Mouse (Mus musculus) left cerebral cortex, postnatal 25 days (tissue): ENCODE results near the gene Hace1. TPM values are rescaled to one million over a fixed set of nuclear protein-coding genes. Genes with fewer than 3 reads are reported as not detected.
"Not testable (repeated sequence)": the region's sequence is repeated elsewhere in the genome, so short reads cannot be mapped to it uniquely, and the experiment has no call there.

Experiments
- DNase-seq, 2 experiments: peaks; one replicate each; pipeline ENCODE4 v3.0.0; 2022; ENCODE audit warnings: low spot score in 2 of 2, mixed read lengths in 1 of 2
- intact Hi-C: fragments of 180-260 bp; cut with DNase I; formaldehyde crosslinking; loops from one replicate; pipeline ENCODE4 v1.15.1; 2025
- total RNA-seq, 2 experiments: library from RNA; stranded (reverse); gene quantifications; 2 replicates each; pipeline ENCODE4 v1.2.3; 2021

Gene Hace1
- 10 to 100 TPM; 49.8 to 51.9 TPM for total RNA-seq

DNA sequence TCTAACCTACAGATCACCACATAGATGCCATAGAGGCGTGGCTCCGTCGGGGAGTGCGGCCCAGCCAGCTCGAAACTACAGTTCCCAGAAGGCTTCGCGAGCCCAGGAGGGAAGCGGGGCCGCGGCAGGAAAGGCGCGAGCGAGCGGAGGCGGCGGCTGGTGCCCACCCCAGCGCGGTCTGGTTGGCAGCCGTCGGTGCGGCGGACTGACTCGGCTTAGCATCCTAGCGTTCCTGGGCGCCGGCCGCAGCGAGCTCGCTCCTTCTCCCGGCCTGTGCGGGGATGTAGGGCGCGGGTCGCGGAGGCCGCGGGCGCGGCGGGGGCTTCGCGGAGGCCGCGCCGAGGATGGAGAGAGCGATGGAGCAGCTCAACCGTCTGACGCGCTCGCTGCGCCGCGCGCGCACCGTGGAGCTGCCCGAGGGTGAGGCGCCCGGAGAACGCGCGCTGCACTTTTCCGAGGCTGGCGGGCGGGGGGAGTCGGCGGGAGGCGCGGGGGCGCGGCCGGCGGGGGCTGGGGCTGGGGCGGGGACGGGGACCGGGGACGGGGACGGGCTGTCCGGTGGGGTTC lies at the start of gene Hace1:
Hace1 (plus strand) TSS at position 99 of the 567 bp plus-strand sequence.
- intact Hi-C loops: no loop called here
- peak; percentile 89 to 93 for DNase-seq

DNA sequence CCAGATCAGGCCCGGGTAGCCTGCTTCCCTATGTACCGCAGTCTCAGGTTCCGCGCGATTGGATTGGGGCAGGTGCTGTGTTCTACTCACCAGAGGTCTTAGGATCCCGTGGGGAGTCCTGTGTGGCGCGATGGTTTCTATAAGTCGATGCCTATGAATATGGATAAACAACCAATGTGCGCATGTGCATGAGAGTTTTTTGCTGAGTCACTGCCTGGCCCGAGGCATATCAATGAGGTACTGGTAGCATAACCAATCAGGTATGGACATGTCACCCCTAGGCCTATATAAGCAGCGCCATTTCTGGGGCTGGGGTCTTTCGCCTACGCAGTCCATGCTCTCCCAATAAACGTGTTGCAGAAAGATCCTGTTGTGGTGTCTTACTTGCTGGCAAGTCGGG lies 40.3 kb upstream of the Hace1 start:
- DNase-seq, intact Hi-C loops: not testable (repeated sequence)

DNA sequence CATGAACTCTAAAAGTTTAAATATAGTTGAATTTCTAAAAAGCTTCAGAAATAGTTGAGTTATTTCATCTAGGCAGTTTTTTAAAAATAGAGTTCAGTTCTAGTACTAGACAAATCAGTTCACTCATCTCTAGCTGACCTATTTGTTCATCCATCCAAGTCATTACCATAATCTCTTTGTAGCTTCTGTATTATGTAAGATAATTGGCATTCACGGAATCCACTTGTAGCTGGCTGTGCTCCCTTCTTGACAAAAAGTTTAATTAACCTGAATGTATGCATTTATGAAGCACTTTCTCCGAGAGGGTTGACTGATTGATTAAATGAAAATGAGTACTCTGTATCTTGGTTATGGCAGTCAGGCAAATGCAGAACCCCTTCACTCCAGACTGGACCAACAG lies 34.9 kb upstream of the Hace1 start:
- intact Hi-C loops: no loop called here
- DNase-seq: no peak

DNA sequence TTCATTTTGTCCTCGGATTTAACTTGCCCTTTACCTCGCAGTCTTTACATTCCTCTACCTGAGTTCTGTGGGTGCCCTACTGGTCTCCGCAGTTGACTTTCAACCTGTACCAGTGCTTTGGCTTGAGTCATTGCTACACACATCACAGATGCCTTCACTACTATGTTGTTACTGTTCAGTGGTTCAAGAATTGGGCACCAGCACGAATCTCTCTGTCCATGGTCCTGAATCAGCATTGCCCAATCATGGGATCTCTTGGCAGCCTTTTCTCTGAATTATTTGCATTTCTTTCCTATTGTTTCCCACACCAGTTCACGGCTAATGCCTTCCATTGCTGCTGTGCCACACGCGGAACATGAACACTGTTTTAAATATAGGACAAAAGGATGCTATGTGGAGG lies 30.8 kb upstream of the Hace1 start:
- DNase-seq: no peak

DNA sequence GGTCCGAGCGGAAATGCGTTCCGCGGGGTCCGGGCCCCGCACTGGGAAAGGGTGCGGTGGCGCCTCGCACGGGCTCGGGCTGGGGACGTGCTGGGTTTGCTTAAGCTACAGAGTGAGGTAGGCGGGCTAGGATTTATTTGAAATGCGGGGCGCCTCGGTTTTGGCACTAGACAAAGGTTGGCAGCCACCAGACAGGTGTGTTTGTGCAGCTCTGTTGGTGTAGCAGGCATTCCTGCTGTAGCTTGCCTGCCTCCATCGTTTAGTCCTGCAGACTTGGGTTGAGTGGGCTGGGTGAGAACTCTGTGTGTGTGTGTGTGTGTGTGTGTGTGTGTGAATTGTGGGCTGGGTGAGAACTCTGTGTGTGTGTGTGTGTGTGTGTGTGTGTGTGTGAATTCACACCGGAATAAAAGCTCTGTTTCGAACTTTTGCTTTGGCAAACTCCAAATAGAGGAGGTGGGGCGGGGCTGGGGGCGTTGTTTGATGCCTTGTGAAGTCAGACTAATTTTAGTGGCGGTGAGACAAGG lies 731 bp downstream of the Hace1 start:
- intact Hi-C loops: no loop called here

More for the DNA sequence above, 30.8 kb upstream of the Hace1 start:
- intact Hi-C loops: no loop called here

DNA sequence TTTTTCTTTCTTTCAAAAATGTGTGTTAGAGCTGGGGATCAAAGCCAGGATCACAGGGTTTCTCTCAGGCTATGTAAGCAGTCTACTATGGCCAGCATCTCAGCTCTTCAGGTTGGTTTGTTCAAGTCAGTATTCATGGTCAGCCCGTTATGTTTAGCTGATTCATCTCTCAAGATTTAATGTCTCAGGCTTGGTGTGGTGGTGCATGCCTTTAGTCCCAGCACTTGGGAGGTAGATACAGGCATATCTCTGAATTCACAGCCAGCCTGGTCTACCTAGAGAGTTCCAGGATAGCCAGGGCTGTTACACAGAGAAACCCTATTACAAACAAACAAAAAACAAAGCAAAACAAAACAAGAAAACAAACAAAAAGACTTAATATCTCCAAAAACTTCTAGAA lies 5.7 kb downstream of the Hace1 start:
- DNase-seq: no peak
- intact Hi-C loops: no loop called here

More for the DNA sequence above, 731 bp downstream of the Hace1 start:
- DNase-seq: peak; percentile 56 to 82

DNA sequence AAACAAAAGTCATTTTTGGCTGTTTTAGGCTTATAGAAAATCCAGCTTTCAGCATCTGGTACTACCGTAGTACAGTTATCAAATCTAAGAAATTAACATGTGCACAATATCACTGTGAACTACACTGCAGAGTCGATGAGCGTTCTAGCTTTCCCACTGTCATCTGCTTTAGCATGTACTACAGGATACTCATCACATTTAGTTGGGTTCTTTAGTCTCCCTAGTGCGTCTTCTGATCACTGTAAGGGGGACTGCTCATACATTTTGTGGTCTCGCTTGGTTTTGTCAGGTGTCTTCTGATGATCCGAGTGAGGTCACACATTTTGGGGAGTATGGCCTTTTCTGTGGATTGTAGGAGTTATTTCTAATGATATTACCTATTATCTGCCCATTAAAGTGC lies 6.2 kb downstream of the Hace1 start:
- intact Hi-C loops: no loop called here
- no peak for DNase-seq

DNA sequence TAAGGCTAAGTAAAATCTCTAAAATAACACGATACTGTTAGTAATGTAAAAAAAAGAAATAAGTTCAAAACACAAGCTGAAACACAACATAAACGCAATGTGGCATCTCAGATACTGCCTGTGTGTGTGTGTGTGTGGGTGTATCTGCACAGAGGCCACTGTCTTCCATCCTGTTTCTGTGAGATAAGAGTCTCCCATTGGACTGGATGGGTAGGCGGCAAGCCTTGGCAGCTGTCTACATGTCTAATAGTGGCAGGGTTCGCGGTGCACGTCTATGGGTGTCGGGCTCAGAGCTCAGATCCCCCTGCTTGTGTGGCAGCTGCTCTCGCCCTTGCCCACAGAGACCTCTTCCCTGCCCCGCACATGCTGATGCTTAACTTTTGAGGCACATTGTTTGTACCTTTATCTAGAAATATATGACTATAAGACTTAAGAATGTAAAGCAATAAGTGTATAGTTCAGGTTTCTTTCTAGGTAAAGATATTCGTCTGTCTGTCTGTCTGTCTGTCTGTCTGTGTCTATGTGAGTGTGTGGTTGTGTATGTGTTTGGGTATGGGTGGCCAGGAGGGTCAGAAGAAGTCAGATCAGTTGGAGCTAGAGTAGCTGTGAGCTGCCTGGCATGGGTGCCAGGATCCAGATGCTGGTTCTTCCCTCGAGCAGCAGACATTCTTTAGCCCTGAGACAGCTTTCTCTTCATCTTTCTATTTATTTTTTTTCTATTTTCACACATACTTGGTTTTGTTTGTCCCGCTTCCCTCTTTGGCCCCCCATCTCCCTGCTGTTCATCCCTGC lies 6.9 kb downstream of the Hace1 start:
- intact Hi-C loops: no loop called here
- DNase-seq: no peak

DNA sequence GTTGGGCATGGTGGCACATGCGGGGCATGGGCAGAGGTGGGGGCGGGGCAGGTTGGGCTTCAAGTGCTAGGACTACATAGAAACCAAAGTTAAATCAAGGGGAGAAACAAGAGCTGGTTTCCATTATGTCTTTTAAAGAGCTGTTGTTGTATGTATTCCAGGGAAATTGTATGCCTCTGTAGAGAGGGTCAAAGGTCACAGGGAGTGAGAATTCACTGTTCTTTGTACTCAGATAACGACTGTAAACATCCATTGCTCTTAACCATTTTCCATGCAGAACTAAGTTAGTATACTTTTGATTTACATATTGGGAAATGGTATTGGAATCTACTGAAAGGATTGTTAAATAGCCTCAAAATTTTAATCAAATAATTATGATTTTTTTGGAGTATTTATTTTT lies 28.2 kb downstream of the Hace1 start:
- intact Hi-C loops: no loop called here
- DNase-seq: no peak

DNA sequence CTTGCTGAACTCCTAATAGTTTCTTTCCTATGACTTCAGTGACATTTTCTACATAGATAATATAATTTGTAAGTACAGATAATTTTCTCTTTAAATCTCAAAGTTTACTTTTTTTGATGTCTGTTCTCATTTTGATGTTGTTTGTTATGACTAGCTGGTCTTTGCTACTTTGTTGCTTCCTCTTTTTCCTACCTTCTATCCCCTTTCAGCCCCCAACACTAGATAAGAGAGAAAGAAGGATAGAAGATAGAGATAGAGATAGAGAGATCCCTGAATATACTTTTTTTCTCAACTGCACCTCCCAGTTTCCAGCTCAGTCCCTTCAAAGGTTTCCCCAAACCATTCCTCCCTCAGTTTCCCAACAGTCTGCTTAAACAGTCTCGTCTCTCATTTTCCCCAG lies 33.1 kb downstream of the Hace1 start:
- DNase-seq: no peak
- intact Hi-C loops: no loop called here

DNA sequence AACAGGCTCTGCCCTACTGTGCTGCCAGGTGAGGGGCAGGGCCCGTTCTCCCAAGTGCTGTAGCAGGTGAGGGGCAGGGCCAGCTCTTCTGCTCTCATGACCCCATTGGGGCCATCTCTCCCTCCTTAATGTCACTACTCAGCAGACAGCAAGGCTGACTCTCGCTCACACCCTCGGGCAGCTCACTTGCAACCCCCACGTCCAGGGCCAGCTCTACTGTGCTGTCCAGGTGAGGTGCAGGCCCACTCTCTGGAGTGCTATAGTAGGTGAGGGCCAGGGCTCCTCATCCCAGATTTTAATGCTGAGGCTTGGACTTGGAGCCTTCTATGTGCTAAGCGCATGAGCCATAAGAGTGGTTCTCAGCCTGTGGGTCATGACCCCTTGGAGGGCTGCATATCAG lies 38.4 kb downstream of the Hace1 start:
- intact Hi-C loops: no loop called here
- no peak for DNase-seq

DNA sequence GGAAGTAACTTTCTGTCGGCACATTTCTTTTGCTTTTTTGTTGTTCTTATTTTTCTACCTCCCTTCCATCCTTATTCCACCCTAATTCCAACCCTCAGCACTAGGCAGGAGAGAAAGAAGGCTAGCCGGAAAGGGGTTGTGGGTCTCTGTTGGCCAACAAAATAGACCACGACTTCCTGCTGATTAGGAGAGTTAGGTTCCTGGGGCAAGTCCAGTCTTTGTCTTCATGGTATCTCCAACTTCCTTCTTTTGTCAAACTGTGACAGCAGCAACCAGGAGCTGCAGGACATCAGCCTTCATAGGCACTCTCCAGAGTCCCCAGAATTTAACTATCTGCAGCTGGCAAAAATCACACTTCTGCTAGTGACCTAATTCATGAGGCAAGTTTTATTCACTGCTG lies 41.4 kb downstream of the Hace1 start:
- intact Hi-C loops: no loop called here
- DNase-seq: no peak

DNA sequence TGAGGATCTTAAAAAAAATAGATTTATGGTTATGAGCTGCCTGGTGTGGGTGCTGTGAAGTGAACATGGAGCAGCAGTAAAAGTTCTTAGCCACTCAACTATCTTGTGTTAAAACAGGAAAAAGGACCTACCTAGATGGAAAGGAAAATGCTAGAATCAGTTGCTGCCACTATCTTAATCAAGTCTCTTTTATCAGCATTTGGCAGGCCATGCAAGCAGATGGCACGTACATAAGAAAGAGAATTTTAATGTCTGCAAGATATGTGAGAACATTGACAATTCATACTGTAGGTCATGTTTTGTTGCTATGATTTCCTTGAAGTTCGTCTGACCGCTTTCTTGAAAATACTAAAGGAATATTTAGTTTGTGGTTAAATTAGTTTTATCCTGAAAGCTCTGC lies 54.4 kb downstream of the Hace1 start:
- DNase-seq: no peak
- intact Hi-C loops: no loop called here

DNA sequence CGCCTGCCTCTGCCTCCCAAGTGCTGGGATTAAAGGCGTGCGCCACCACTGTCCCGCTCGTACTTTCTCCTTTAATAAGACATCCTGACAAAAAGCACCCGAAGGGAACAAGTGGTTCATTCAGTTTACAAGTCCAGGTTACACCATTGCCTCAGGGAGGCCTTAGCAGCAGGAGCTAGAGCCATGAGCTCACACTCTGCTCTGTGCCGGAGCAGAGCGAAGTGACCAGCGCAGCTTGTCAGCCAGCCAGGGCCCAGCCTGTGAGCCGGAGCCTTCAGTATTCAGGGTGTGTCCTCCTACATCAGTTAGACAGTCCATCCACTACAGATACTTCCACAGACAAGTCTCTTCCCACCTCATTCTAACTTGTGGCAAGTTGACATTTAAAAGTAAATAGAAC lies 55.0 kb downstream of the Hace1 start:
- no peak for DNase-seq
- intact Hi-C loops: no loop called here

DNA sequence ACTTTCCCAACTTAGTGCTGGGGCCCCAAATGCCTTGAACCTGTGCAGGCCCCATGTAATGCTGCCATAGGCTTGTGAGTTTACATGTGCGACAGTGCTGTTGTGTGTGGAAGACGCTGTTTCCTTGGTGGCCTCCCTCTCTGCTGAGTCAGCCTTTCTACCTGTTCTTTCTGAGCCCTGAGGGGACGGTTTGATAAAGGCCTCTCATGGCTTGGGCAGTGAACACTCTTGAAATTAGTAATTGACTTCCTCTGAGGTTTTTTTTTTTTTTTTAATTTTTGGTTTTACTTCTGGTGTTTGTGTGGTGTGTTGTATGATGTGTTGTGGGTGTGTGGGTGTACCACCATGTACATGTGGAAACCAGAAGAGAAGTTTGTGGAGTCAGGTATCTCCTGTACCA lies 57.6 kb downstream of the Hace1 start:
- intact Hi-C loops: no loop called here

DNA sequence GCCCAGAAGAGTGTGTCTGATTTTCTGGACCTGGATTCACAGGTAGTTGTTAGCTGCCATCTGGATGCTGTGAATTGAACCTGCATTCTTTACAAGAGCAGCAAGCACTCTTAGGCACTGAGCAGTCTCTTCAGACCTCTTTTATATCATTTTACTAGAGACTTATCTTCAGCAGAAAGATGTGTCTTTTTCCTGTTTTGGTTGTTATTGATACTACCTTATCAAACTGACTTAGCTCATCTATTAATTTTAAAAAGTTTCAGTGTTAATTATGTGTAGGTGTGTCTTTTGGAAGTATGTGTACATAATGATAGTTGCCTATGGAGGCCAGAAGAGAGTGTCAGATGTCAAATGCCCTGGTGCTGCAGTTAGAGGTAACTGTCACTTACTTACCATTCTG lies 62.1 kb downstream of the Hace1 start:
- intact Hi-C loops: no loop called here
- DNase-seq: no peak

More for the DNA sequence above, 57.6 kb downstream of the Hace1 start:
- no peak for DNase-seq

DNA sequence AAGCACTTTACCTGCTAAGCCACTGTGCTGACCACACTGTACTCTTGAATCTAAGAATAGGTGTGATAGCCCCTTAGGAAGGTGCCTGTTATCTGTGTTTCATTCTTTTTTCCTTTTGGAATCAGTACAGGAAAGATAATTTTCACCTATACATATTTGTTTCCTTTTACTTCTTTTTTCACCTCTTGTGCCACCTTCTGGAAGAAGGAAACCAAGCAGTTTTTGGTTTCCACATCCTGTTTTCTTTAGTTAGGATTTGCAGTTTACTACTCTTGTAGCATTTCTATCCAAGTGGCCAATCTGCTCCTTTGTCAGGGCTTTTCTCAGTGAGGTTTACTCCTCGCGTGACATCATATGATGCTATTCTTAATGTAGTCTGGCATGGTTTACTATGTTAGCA lies 76.4 kb downstream of the Hace1 start:
- intact Hi-C loops: loop anchor here (5.0 kb wide), 1 partner anchor 272 kb away; no protein-coding TSS in a partner anchor

DNA sequence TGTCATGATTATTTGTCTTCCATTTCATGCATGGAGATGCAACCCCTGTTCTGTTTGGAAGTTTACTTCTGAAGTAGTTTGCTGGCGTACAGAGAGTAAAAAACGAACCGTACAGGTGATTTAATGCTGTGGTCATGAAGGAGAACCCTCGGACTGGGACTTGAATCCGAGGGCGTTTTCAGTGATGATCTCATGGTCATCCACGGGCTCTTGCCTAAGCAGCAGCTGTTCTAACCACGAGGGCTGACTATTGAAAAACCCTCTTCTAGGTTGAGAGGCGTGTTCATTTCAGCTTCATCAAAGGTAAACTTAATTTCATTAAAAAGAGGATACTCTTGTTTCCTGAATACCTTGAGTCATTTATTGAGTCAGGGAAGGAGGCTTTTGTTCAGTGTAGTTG lies 84.4 kb downstream of the Hace1 start:
- intact Hi-C loops: no loop called here
- no peak for DNase-seq

More for the DNA sequence above, 76.4 kb downstream of the Hace1 start:
- DNase-seq: no peak

DNA sequence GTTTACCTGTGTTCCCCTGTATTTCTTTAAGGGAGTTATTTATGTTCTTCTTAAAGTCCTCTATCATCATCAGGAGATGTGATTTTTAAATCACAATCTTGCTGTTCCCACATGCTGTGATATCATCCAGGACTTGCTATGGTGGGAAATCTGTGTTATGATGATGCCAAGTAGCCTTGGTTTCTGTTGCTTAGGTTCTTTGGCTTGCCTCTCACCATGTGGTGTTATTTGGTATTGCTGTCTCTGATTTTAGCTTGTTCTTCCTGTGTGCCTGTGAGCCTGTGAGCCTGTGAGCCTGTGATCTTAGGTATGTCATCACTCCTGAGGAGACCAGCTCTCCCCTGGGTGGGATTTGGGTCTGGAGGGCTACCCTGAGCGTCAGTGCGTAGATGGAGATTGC lies 90.6 kb downstream of the Hace1 start:
- DNase-seq: no peak

DNA sequence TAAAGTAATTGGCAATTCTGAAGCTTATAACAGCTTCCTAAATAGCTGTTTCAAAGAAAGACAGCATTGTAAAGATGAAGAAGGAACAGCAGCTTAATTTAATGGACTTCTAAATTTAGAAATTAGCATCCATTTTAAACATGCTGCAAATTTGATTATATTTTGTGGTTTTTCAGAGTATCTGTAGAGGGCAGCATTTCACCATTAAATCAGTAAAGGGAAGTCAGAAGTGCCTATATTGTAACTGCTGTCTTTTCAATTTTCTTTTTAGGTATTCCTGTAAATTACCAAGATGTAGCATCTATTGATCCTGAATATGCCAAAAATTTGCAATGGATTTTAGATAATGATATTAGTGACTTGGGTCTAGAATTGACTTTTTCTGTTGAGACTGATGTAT lies 99.2 kb downstream of the Hace1 start:
- intact Hi-C loops: loop anchor here (2.0 kb wide), 2 partner anchors 124 to 240 kb away; no protein-coding TSS in a partner anchor
- DNase-seq: no peak

More for the DNA sequence above, 90.6 kb downstream of the Hace1 start:
- intact Hi-C loops: no loop called here

DNA sequence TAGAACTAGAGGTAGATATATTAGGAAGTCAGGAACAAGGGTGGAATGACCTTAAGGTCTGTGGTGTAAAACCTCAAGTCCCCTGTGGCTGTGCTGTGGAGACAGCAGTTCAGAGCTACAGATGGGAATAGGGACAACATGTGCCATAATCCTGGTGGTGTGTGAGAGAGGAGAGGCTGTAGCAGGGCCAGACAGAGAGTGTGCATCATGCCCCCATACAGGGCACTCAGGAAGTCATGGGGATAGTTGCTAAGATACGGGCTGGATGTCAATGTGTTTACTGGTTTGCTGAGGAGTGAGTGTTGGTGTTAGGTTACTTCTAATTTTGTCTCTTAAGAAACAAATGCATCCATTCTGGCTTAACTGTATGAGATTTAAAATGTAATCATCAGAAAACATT lies 108.6 kb downstream of the Hace1 start:
- no peak for DNase-seq
- intact Hi-C loops: no loop called here
